Mouse (Mus musculus) cortical plate, adult 2 months (tissue): ENCODE measurements around the gene Pcyt2. TPM values are rescaled to one million over a fixed set of nuclear protein-coding genes. Genes with fewer than 3 reads are reported as not detected.
A peak's percentile ranks its signal among the peaks of the same experiment; 100 is the strongest.
"Not testable (repeated sequence)": the region's sequence is repeated elsewhere in the genome, so short reads cannot be mapped to it uniquely, and the experiment has no call there.

Source experiments
- H3K27ac ChIP-seq: fragments of 200-500 bp; 2 replicates; pipeline ENCODE4 v1.5.1; 2012; ENCODE audit warnings: low read length, control low read depth, inconsistent platforms; ENCODE audit not compliant: insufficient read depth
- H3K4me1 ChIP-seq: fragments of 200-500 bp; 2 replicates; pipeline ENCODE4 v1.6.1; 2011; ENCODE audit warnings: low read length; ENCODE audit not compliant: control insufficient read depth, insufficient read depth
- H3K4me3 ChIP-seq: fragments of 200-500 bp; 2 replicates; pipeline ENCODE4 v1.5.1; 2011; ENCODE audit warnings: mild to moderate bottlenecking, low read length, control low read depth; ENCODE audit not compliant: insufficient read depth
- CTCF ChIP-seq: fragments of 200-500 bp; IDR thresholded peaks from 2 replicates; pipeline ENCODE4 v1.5.1; 2011; ENCODE audit warnings: mild to moderate bottlenecking, control low read depth, low read length; ENCODE audit not compliant: insufficient read depth; ENCODE audit errors: extremely low read depth
- POLR2A ChIP-seq: fragments of 200-500 bp; IDR thresholded peaks from 2 replicates; pipeline ENCODE4 v1.6.1; 2011; ENCODE audit warnings: mild to moderate bottlenecking, low read length, control low read depth; ENCODE audit not compliant: insufficient read depth; ENCODE audit errors: extremely low read depth
- polyA plus RNA-seq: library from polyadenylated mRNA; depleted of rRNA; stranded (reverse); fragments of >200 nt; gene quantifications from 2 replicates; pipeline ENCODE4 v1.2.3, GENCODE M21; 2012

Pcyt2 gene
- polyA plus RNA-seq, 1 experiment, result 281 TPM

- no peak overlapping the region for H3K27ac ChIP-seq
- H3K4me3 ChIP-seq, result no peak overlapping the region
- no peak for TF ChIP-seq CTCF
- no peak for TF ChIP-seq POLR2A
- H3K4me1 ChIP-seq, result no peaks in the 10 kb centered on the region
Observed at GRCm38 (mm10) chr11:120588531-120588930, 29.2 kb downstream of the Pcyt2 start.

DNA sequence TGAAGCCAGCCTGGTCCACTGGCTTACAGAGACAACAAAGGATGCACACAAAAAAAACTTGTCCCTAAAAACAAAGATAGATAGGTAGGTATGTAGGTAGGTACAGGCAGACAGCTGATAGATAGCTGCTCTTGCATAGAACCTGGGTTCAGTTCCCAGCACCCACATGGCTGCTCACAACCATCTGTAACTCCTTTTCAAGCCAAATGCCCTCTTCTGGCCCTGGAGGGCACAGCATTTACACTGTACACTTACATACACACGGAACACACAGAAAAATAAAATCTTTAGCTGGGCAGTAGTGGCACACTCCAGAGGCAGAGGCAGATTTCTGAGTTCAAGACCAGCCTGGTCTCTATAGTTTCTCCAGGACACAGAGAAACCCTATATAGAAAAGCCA is 33.8 kb downstream of the Pcyt2 start:
- TF ChIP-seq CTCF (no peak), POLR2A (no peak)
- peaks cover 2% of the 10 kb centered on the region; the same call in 1 of the 2 replicates for H3K4me1 ChIP-seq
- no peak overlapping the region for H3K4me3 ChIP-seq
- H3K27ac ChIP-seq, result no peak overlapping the region

DNA sequence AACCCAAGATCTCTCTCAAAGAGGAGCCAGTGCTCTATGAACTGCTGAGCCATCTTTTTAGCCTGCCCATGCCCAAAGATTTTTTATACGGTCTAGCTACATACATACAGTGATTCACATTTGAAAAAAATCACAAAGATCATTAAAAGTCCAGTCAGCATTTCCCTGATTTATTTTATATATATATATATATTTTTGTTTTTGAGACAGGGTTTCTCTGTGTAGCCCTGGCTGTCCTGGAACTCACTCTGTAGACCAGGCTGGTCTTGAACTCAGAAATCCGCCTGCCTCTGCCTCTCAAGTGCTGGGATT is 34.8 kb downstream of the Pcyt2 start:
- H3K4me1 ChIP-seq, H3K27ac ChIP-seq, H3K4me3 ChIP-seq: not testable (repeated sequence)

GRCm38 (mm10) chr11:120582268-120582981 is 35.3 kb downstream of the Pcyt2 start:
- Histone ChIP-seq H3K4me3 (peak overlapping the region; percentile 81), H3K4me1 (peaks cover 2% of the 10 kb centered on the region; the same call in 1 of the 2 replicates), H3K27ac (peak overlapping the region; percentile 85)
- TF ChIP-seq CTCF (peak; percentile 21; the same call in 1 of the 2 replicates), POLR2A (no peak)

- Histone ChIP-seq H3K4me3 (peak within 1 kb of the TSS; percentile 81), H3K27ac (peak within 1 kb of the TSS; percentile 88), H3K4me1 (peaks cover 2% of the 10 kb centered on the region; the same call in 1 of the 2 replicates)
- TF ChIP-seq CTCF (no peak), POLR2A (peak; percentile 82)
Observed at GRCm38 (mm10) chr11:120581490-120582267, 36.1 kb downstream of the Pcyt2 start, which contains the start of gene Arhgdia. Gene Arhgdia, minus strand, starts transcription at chr11:120581624.

- TF ChIP-seq POLR2A (no peak), CTCF (no peak)
- peak overlapping the region; percentile 81 for H3K4me3 ChIP-seq
- peak overlapping the region; percentile 88 for H3K27ac ChIP-seq
- H3K4me1 ChIP-seq, result peaks cover 2% of the 10 kb centered on the region; the same call in 1 of the 2 replicates
Observed at GRCm38 (mm10) chr11:120580871-120581331, 36.8 kb downstream of the Pcyt2 start.

DNA sequence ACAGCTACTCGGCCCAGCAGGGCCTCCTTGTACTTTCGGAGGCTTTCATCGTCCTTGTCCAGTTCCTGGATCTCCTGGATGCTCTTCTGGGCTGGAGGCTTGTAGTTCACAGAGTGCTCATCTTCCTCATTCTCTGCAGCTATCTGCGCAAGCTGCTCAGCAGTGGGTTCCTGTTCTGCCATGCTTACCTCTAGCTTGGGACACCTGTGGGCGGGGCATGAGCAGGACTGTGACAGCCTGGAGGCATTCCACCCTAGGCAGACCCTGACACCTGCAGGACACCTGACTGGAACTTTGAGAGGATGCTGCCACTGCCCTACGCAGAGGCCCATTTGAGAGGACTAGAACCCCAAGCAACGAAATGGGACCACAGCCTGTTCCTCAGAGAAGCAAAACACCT is 37.5 kb downstream of the Pcyt2 start:
- peak overlapping the region; percentile 81 for H3K4me3 ChIP-seq
- peaks cover 2% of the 10 kb centered on the region; the same call in 1 of the 2 replicates for H3K4me1 ChIP-seq
- 0 out of 2 replicates have a peak overlapping the region, but pooled peaks have one; percentile 88 for H3K27ac ChIP-seq
- TF ChIP-seq POLR2A (no peak), CTCF (no peak)

DNA sequence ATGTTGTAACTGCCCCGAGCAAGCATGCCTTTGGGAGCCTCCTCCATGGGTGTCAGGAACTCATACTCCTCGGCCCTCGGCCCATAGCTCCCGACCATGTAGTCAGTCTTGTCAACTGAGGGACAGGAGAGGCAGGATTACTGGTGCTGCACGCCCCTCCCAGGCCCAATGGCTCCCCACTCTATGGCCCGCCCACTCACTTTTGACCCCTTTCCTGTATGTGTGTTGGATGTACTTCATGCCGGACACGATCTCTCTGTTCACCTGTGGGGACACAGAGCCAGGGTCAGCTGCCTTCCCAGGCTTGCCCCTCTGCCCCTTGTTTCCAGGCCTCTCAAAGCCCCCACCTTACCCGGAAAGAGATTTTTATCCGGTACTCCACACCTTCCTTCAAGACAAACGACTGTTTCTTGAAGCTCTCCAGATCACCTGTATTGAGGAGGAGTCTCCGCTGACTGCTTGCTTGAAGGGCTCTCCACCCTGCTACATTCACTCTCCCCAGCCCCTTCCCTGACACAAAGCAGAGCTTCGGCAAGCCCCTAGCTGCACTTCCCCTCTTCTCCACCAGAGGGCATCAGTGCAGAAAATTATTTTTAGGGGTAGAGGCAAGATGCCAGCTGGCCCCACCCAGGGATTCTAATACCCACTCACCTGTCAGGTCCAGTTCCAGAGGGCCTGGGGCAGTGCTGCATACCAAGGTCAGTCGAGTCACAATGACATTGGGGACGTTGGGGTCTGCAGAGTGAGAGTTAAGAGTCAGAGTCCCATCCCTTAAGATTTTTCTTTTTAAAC is 38.2 kb downstream of the Pcyt2 start:
- peak overlapping the region; percentile 81 for H3K4me3 ChIP-seq
- peaks cover 2% of the 10 kb centered on the region; the same call in 1 of the 2 replicates for H3K4me1 ChIP-seq
- TF ChIP-seq CTCF (peak; percentile 76), POLR2A (no peak)
- no peak overlapping the region for H3K27ac ChIP-seq

- TF ChIP-seq CTCF (no peak), POLR2A (0 out of 2 replicates have a peak, but pooled peaks have one; percentile 7)
- Histone ChIP-seq H3K4me1 (peaks cover 3% of the 10 kb centered on the region; the same call in 1 of the 2 replicates), H3K4me3 (no peak overlapping the region; the same call in 1 of the 2 replicates)
Observed at GRCm38 (mm10) chr11:120578694-120579243, 39.0 kb downstream of the Pcyt2 start.

More at GRCm38 (mm10) chr11:120578694-120579243, 39.0 kb downstream of the Pcyt2 start:
- H3K27ac ChIP-seq, result no peak overlapping the region
